Mouse (Mus musculus) kidney, adult 2 months (tissue): ENCODE results near the gene Fam114a1.

ENCODE experiments used
- CTCF ChIP-seq: fragments of 200-500 bp; conservative IDR thresholded peaks from 2 replicates; pipeline ENCODE4 v1.5.1; 2011; ENCODE audit warnings: low read depth, mild to moderate bottlenecking, control low read depth, low read length, moderate library complexity, mixed read lengths; ENCODE audit not compliant: insufficient read depth, insufficient read length
- POLR2A ChIP-seq: fragments of 200-500 bp; IDR thresholded peaks from one replicate; pipeline ENCODE4 v1.6.1; 2011; ENCODE audit warnings: low read depth, low read length, control low read depth

DNA sequence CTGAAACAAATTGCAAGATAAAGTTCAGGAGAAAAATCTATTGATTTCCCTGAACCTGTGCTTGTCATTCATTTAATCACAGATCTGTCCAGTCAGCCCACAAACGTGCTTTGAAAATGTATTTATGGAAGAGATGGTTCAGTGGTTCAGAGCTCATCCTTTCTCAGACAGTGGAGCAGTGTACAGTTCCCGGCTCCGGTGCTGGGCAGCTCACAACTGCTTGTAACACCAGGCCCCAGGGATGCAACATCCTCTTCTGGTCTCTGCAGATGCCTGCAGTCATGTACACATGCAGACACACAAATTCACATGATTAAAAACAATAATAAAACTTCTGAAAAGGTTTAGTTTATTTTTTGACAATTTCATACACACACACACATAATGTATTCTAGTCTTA is 81.6 kb downstream of the Fam114a1 start:
- no peak for TF ChIP-seq CTCF
- TF ChIP-seq POLR2A: no peak
